Mouse (Mus musculus): ENCODE measurements at regions not wholly inside any gene's neighbourhood (a gene's known extent, or its start where the extent isn't known, plus 50 kb on each side); places are given as distances from the start of the nearest gene placed in this dataset.

GRCm38 (mm10) chr16:93462286-93462610, 141.6 kb downstream of the Setd4 start:
- Histone ChIP-seq H3K4me1 (replicated peaks; ENCODE audit: control insufficient read depth, insufficient read depth, low read length) (peaks cover 18% of the 10 kb centered on the region), H3K9ac (ENCODE audit: low read length) (no peak overlapping the region), H3K27ac (ENCODE audit: low read depth) (no peak overlapping the region), H3K4me3 (ENCODE audit: low read depth, low read length) (no peak overlapping the region), H3K4me2 (ENCODE audit: low read length) (no peak overlapping the region), H3K36me3 (ENCODE audit: control insufficient read depth, insufficient read depth, low read length) (no peaks in the 10 kb centered on the region), H3K27me3 (replicated peaks; ENCODE audit: control insufficient read depth, insufficient read depth, low read length) (no peaks in the 10 kb centered on the region), H3K9me3 (ENCODE audit: control insufficient read depth, low read length) (no peaks in the 10 kb centered on the region)
- ATAC-seq (replicated peaks; ENCODE audit: low FRiP score, low TSS enrichment, low read depth) (no peak), DNase-seq (ENCODE audit: low spot score) (peak; percentile 52)
- WGBS: 16% methylated on average over 8 of the region's 8 CpGs

GRCm38 (mm10) chr16:93461406-93462285, 142.2 kb downstream of the Setd4 start:
- Histone ChIP-seq H3K4me2 (ENCODE audit: low read length) (no peak overlapping the region), H3K27me3 (replicated peaks; ENCODE audit: control insufficient read depth, insufficient read depth, low read length) (no peaks in the 10 kb centered on the region), H3K36me3 (ENCODE audit: control insufficient read depth, insufficient read depth, low read length) (no peaks in the 10 kb centered on the region), H3K4me1 (replicated peaks; ENCODE audit: control insufficient read depth, insufficient read depth, low read length) (peaks cover 18% of the 10 kb centered on the region), H3K9me3 (ENCODE audit: control insufficient read depth, low read length) (no peaks in the 10 kb centered on the region), H3K9ac (ENCODE audit: low read length) (no peak overlapping the region), H3K27ac (ENCODE audit: low read depth) (no peak overlapping the region), H3K4me3 (ENCODE audit: low read depth, low read length) (no peak overlapping the region)
- DNase-seq (ENCODE audit: low spot score) (peak; percentile 51), ATAC-seq (replicated peaks; ENCODE audit: low FRiP score, low TSS enrichment, low read depth) (no peak; the same call in none of the 2 replicates)
- WGBS: 47% methylated on average over 27 of the region's 27 CpGs

GRCm38 (mm10) chr16:93459497-93460240, 144.2 kb downstream of the Setd4 start:
- Histone ChIP-seq H3K9me3 (ENCODE audit: control insufficient read depth, low read length) (no peaks in the 10 kb centered on the region), H3K4me3 (ENCODE audit: low read depth, low read length) (no peak overlapping the region), H3K9ac (ENCODE audit: low read length) (no peak overlapping the region), H3K36me3 (ENCODE audit: control insufficient read depth, insufficient read depth, low read length) (no peaks in the 10 kb centered on the region), H3K27ac (ENCODE audit: low read depth) (no peak overlapping the region), H3K4me1 (replicated peaks; ENCODE audit: control insufficient read depth, insufficient read depth, low read length) (peaks cover 18% of the 10 kb centered on the region), H3K27me3 (replicated peaks; ENCODE audit: control insufficient read depth, insufficient read depth, low read length) (no peaks in the 10 kb centered on the region), H3K4me2 (ENCODE audit: low read length) (no peak overlapping the region)
- DNase-seq (ENCODE audit: low spot score) (peak; percentile 50), ATAC-seq (replicated peaks; ENCODE audit: low FRiP score, low TSS enrichment, low read depth) (no peak)
- WGBS: 58% methylated on average over 12 of the region's 12 CpGs

- H3K4me2 ChIP-seq (ENCODE audit: low read length): no peak overlapping the region
- H3K27me3 ChIP-seq (replicated peaks; ENCODE audit: control insufficient read depth, insufficient read depth, low read length): no peaks in the 10 kb centered on the region
- DNase-seq (ENCODE audit: low spot score) (peak; percentile 60), ATAC-seq (replicated peaks; ENCODE audit: low FRiP score, low TSS enrichment, low read depth) (0 out of 2 replicates have a peak, but pooled peaks have one; percentile 9)
- H3K27ac ChIP-seq (ENCODE audit: low read depth): no peak overlapping the region
- no peaks in the 10 kb centered on the region for H3K9me3 ChIP-seq (ENCODE audit: control insufficient read depth, low read length)
- no peak overlapping the region for H3K9ac ChIP-seq (ENCODE audit: low read length)
- H3K4me1 ChIP-seq (replicated peaks; ENCODE audit: control insufficient read depth, insufficient read depth, low read length): peaks cover 18% of the 10 kb centered on the region
- no peak overlapping the region for H3K4me3 ChIP-seq (ENCODE audit: low read depth, low read length)
- WGBS: 43% methylated on average over 24 of the region's 25 CpGs
- H3K36me3 ChIP-seq (ENCODE audit: control insufficient read depth, insufficient read depth, low read length): no peaks in the 10 kb centered on the region
Measured at GRCm38 (mm10) chr16:93458598-93459496, 145.0 kb downstream of the Setd4 start.

GRCm38 (mm10) chr16:93458011-93458585, 145.8 kb downstream of the Setd4 start:
- Histone ChIP-seq H3K27ac (ENCODE audit: low read depth) (no peak overlapping the region), H3K9me3 (ENCODE audit: control insufficient read depth, low read length) (no peaks in the 10 kb centered on the region), H3K4me1 (replicated peaks; ENCODE audit: control insufficient read depth, insufficient read depth, low read length) (peaks cover 18% of the 10 kb centered on the region), H3K9ac (ENCODE audit: low read length) (no peak overlapping the region), H3K4me3 (ENCODE audit: low read depth, low read length) (no peak overlapping the region), H3K36me3 (ENCODE audit: control insufficient read depth, insufficient read depth, low read length) (no peaks in the 10 kb centered on the region), H3K4me2 (ENCODE audit: low read length) (no peak overlapping the region), H3K27me3 (replicated peaks; ENCODE audit: control insufficient read depth, insufficient read depth, low read length) (no peaks in the 10 kb centered on the region)
- DNase-seq (ENCODE audit: low spot score) (peak; percentile 49), ATAC-seq (replicated peaks; ENCODE audit: low FRiP score, low TSS enrichment, low read depth) (0 out of 2 replicates have a peak, but pooled peaks have one; percentile 13)
- WGBS: 88% methylated on average over 20 of the region's 20 CpGs

GRCm38 (mm10) chr16:93456706-93457425, 147.0 kb downstream of the Setd4 start:
- 91% methylated on average over 17 of the region's 17 CpGs for WGBS
- DNase-seq (ENCODE audit: low spot score) (peak; percentile 41), ATAC-seq (replicated peaks; ENCODE audit: low FRiP score, low TSS enrichment, low read depth) (no peak)
- H3K9me3 ChIP-seq (ENCODE audit: control insufficient read depth, low read length): no peaks in the 10 kb centered on the region
- no peak overlapping the region for H3K4me2 ChIP-seq (ENCODE audit: low read length)
- H3K4me3 ChIP-seq (ENCODE audit: low read depth, low read length): no peak overlapping the region
- H3K9ac ChIP-seq (ENCODE audit: low read length): no peak overlapping the region
- H3K4me1 ChIP-seq (replicated peaks; ENCODE audit: control insufficient read depth, insufficient read depth, low read length): peaks cover 12% of the 10 kb centered on the region
- H3K27me3 ChIP-seq (replicated peaks; ENCODE audit: control insufficient read depth, insufficient read depth, low read length): no peaks in the 10 kb centered on the region
- no peaks in the 10 kb centered on the region for H3K36me3 ChIP-seq (ENCODE audit: control insufficient read depth, insufficient read depth, low read length)
- H3K27ac ChIP-seq (ENCODE audit: low read depth): no peak overlapping the region

- WGBS: 21% methylated on average over 8 of the region's 8 CpGs
- 0 out of 2 replicates have a peak, but pooled peaks have one; percentile 51 for ATAC-seq (replicated peaks; ENCODE audit: low FRiP score, low TSS enrichment, low read depth)
Measured at GRCm38 (mm10) chr16:93454080-93454997, 149.5 kb downstream of the Setd4 start.

More at GRCm38 (mm10) chr16:93454080-93454997, 149.5 kb downstream of the Setd4 start:
- Histone ChIP-seq H3K9me3 (ENCODE audit: control insufficient read depth, low read length) (no peaks in the 10 kb centered on the region), H3K4me3 (ENCODE audit: low read depth, low read length) (no peak overlapping the region), H3K36me3 (ENCODE audit: control insufficient read depth, insufficient read depth, low read length) (no peaks in the 10 kb centered on the region), H3K4me2 (ENCODE audit: low read length) (no peak overlapping the region), H3K27me3 (replicated peaks; ENCODE audit: control insufficient read depth, insufficient read depth, low read length) (no peaks in the 10 kb centered on the region), H3K4me1 (replicated peaks; ENCODE audit: control insufficient read depth, insufficient read depth, low read length) (peaks cover 11% of the 10 kb centered on the region; the same call in 1 of the 2 replicates), H3K27ac (ENCODE audit: low read depth) (no peak overlapping the region), H3K9ac (ENCODE audit: low read length) (no peak overlapping the region)
- DNase-seq (ENCODE audit: low spot score): peak; percentile 92

Data from intestine, embryonic 14.5 days (tissue).